Mouse (Mus musculus): ENCODE results near the gene Psmd1.

GRCm38 (mm10) chr1:86154133-86154823 lies 90.1 kb downstream of the Psmd1 start, which contains the start of gene Armc9:
- TF ChIP-seq GATA1 (IDR thresholded peaks at IDR 0.05; ENCODE audit: borderline replicate concordance, low read length) (no peak), FLI1 (IDR thresholded peaks at IDR 0.05; ENCODE audit: low read length) (peak; percentile 87)

All from megakaryocyte, embryonic 14.5 days (primary cell).